Mouse (Mus musculus) left cerebral cortex, postnatal 10 days (tissue): ENCODE data around the gene Zranb3. TPM values are rescaled to one million over a fixed set of nuclear protein-coding genes. Genes with fewer than 3 reads are reported as not detected.

Experiments
- total RNA-seq, 2 experiments: library from RNA; stranded (reverse); gene quantifications; 2 replicates each; pipeline ENCODE4 v1.2.3; 2021

Gene Zranb3
- total RNA-seq, 2 experiments from 2014 or later = 8.7 to 9.8 TPM

Other genes with a start within 250 kb of the Zranb3 start
- gene Map3k19, start 248.0 kb downstream of the Zranb3 start, total RNA-seq = 1 to 10 TPM; 4.0 to 4.2 TPM
- gene Rab3gap1, start 234.3 kb downstream of the Zranb3 start, total RNA-seq = 10 to 100 TPM; 47.3 to 49.8 TPM
- gene R3hdm1, start 254 bp upstream of the Zranb3 start, total RNA-seq = 100 to 1,000 TPM; 327 to 329 TPM
- 10 to 100 TPM; 49.6 to 53.1 TPM for gene Ubxn4, start 140.9 kb upstream of the Zranb3 start, total RNA-seq
- 1 to 10 TPM; 5.4 to 6.1 TPM for gene Lct, start 225.3 kb upstream of the Zranb3 start, total RNA-seq